Mouse (Mus musculus) liver, postnatal 0 days (tissue): ENCODE data around the gene Snx5. TPM values are rescaled to one million over a fixed set of nuclear protein-coding genes. Genes with fewer than 3 reads are reported as not detected.

Experiments used
- ATAC-seq: fragments of 200-750 bp; cut with Nextera tagmentation; 2 replicates; pipeline ENCODE4 v1.8.0; 2017; ENCODE audit warnings: mild to moderate bottlenecking, moderate library complexity
- DNase-seq: peaks from one replicate; pipeline ENCODE4 v3.0.0-alpha.2; 2016
- H3K27ac ChIP-seq: fragments of 300-500 bp; sonication (generic); 2 replicates; pipeline ENCODE4 v1.5.1; 2014; ENCODE audit warnings: antibody characterized with exemption, moderate library complexity, mild to moderate bottlenecking, low read depth
- H3K27me3 ChIP-seq: fragments of 300-500 bp; sonication (generic); 2 replicates; pipeline ENCODE4 v1.6.1; 2014; ENCODE audit warnings: low read length, control low read depth, mixed read lengths; ENCODE audit not compliant: insufficient read depth
- H3K36me3 ChIP-seq: fragments of 300-500 bp; sonication (generic); replicated peaks from 2 replicates; pipeline ENCODE4 v1.6.1; 2014; ENCODE audit warnings: mild to moderate bottlenecking, control low read depth, low read length, moderate library complexity, mixed read lengths; ENCODE audit not compliant: insufficient read depth
- H3K4me1 ChIP-seq: fragments of 300-500 bp; sonication (generic); 2 replicates; pipeline ENCODE4 v1.6.1; 2014; ENCODE audit warnings: antibody characterized with exemption, mild to moderate bottlenecking, control low read depth; ENCODE audit not compliant: insufficient read depth
- H3K4me2 ChIP-seq: fragments of 300-500 bp; sonication (generic); 2 replicates; pipeline ENCODE4 v1.6.1; 2014; ENCODE audit warnings: low read depth, mild to moderate bottlenecking, low read length, moderate library complexity, mixed read lengths
- H3K4me3 ChIP-seq: fragments of 300-500 bp; sonication (generic); 2 replicates; pipeline ENCODE4 v1.5.1; 2014; ENCODE audit warnings: low read depth, low read length
- H3K9ac ChIP-seq: fragments of 300-500 bp; sonication (generic); replicated peaks from 2 replicates; pipeline ENCODE4 v1.6.1; 2014; ENCODE audit warnings: mild to moderate bottlenecking, moderate library complexity
- H3K9me3 ChIP-seq: fragments of 300-500 bp; sonication (generic); 2 replicates; pipeline ENCODE4 v1.6.1; 2016; ENCODE audit warnings: mild to moderate bottlenecking, control low read depth, low read length, mixed read lengths
- CTCF ChIP-seq: sonication (generic); IDR thresholded peaks from 2 replicates; pipeline ENCODE4 v1.5.1; 2016; ENCODE audit warnings: antibody characterized with exemption, low read depth
- EP300 ChIP-seq: IDR thresholded peaks from 2 replicates; pipeline ENCODE4 v1.6.1; 2016; ENCODE audit warnings: antibody characterized with exemption, low read depth, mild to moderate bottlenecking
- WGBS: fragments of 180-500 bp; shearing (Covaris S2); extraction: QIAGEN DNeasy Blood & Tissue Kit; methylation state at CpG from one replicate; pipeline ENCODE4 v1.1.7; 2014; ENCODE audit not compliant: insufficient replicate concordance; 5-methylcytosine and 5-hydroxymethylcytosine counted together
- polyA plus RNA-seq: library from polyadenylated mRNA; unstranded; fragments of >200 nt; fragmentation: Nextera tagmentation; extraction: Ambion mirVana; gene quantifications from 2 replicates; pipeline ENCODE4 v1.2.1, GENCODE M21; 2015

Gene Snx5
- polyA plus RNA-seq, 1 experiment from 2014 or later: 47.9 TPM

- Histone ChIP-seq H3K9me3 (no peaks in the 10 kb centered on the region; the same call in 1 of the 2 replicates), H3K9ac (peak overlapping the region; percentile 41; the same call in 1 of the 2 replicates), H3K4me2 (peak overlapping the region; percentile 61), H3K27me3 (no peaks in the 10 kb centered on the region), H3K27ac (peak overlapping the region; percentile 78), H3K4me1 (peaks cover 10% of the 10 kb centered on the region), H3K36me3 (no peaks in the 10 kb centered on the region), H3K4me3 (peak overlapping the region; percentile 25; the same call in 1 of the 2 replicates)
- 46% methylated on average over 12 of the region's 12 CpGs for WGBS
- peak; percentile 47 for DNase-seq
- TF ChIP-seq CTCF (no peak), EP300 (no peak)
- ATAC-seq: peak; percentile 90
These were observed 46.4 kb downstream of the Snx5 start for GRCm38 (mm10) chr2:144224351-144224750.

- H3K4me2 ChIP-seq: no peak overlapping the region
- no peaks in the 10 kb centered on the region for H3K9me3 ChIP-seq
- no peaks in the 10 kb centered on the region for H3K36me3 ChIP-seq
- WGBS: 73% methylated on average over 9 of the region's 9 CpGs
- H3K27me3 ChIP-seq: no peaks in the 10 kb centered on the region
- TF ChIP-seq CTCF: no peak
- no peak for TF ChIP-seq EP300
- DNase-seq: no peak
- H3K4me3 ChIP-seq: no peak overlapping the region
- H3K4me1 ChIP-seq: peaks cover 7% of the 10 kb centered on the region
- no peak overlapping the region for H3K27ac ChIP-seq
- no peak for ATAC-seq
- no peak overlapping the region for H3K9ac ChIP-seq
These were observed 55.1 kb downstream of the Snx5 start for GRCm38 (mm10) chr2:144215601-144216000.

GRCm38 (mm10) chr2:144215195-144215594, 55.5 kb downstream of the Snx5 start:
- H3K27ac ChIP-seq: peak overlapping the region; percentile 44; the same call in 1 of the 2 replicates
- H3K4me3 ChIP-seq: no peak overlapping the region
- H3K9ac ChIP-seq: no peak overlapping the region; the same call in 1 of the 2 replicates
- no peaks in the 10 kb centered on the region for H3K36me3 ChIP-seq
- no peak overlapping the region for H3K4me2 ChIP-seq
- TF ChIP-seq CTCF (no peak), EP300 (no peak)
- H3K4me1 ChIP-seq: peaks cover 7% of the 10 kb centered on the region
- H3K27me3 ChIP-seq: no peaks in the 10 kb centered on the region
- no peak for ATAC-seq
- no peak for DNase-seq
- 30% methylated on average over 7 of the region's 7 CpGs for WGBS
- no peaks in the 10 kb centered on the region for H3K9me3 ChIP-seq

- H3K36me3 ChIP-seq: no peaks in the 10 kb centered on the region
- ATAC-seq (peak; percentile 52), DNase-seq (no peak)
- no peak overlapping the region for H3K4me2 ChIP-seq
- peak overlapping the region; percentile 44; the same call in 1 of the 2 replicates for H3K27ac ChIP-seq
- H3K9ac ChIP-seq: no peak overlapping the region
- H3K4me3 ChIP-seq: no peak overlapping the region
- no peak for TF ChIP-seq EP300
- TF ChIP-seq CTCF: peak; percentile 59
- peaks cover 7% of the 10 kb centered on the region for H3K4me1 ChIP-seq
- H3K9me3 ChIP-seq: no peaks in the 10 kb centered on the region
- H3K27me3 ChIP-seq: no peaks in the 10 kb centered on the region
- 65% methylated on average over 9 of the region's 9 CpGs for WGBS
These were observed 56.1 kb downstream of the Snx5 start for GRCm38 (mm10) chr2:144214508-144215185.

- 59% methylated on average over 6 of the region's 6 CpGs for WGBS
- no peaks in the 10 kb centered on the region for H3K36me3 ChIP-seq
- peak; percentile 63 for ATAC-seq
These were observed 56.9 kb downstream of the Snx5 start for GRCm38 (mm10) chr2:144213803-144214202.

GRCm38 (mm10) chr2:144209425-144209824, 61.3 kb downstream of the Snx5 start:
- ATAC-seq: no peak
- Histone ChIP-seq H3K36me3 (no peaks in the 10 kb centered on the region), H3K4me1 (no peaks in the 10 kb centered on the region; the same call in 1 of the 2 replicates), H3K4me2 (no peak overlapping the region), H3K4me3 (no peak overlapping the region), H3K9me3 (no peaks in the 10 kb centered on the region), H3K27me3 (no peaks in the 10 kb centered on the region), H3K27ac (no peak overlapping the region), H3K9ac (no peak overlapping the region)
- WGBS: 72% methylated on average over 3 of the region's 3 CpGs
- TF ChIP-seq CTCF (no peak), EP300 (no peak)
- no peak for DNase-seq

More at GRCm38 (mm10) chr2:144213803-144214202, 56.9 kb downstream of the Snx5 start:
- Histone ChIP-seq H3K4me1 (peaks cover 7% of the 10 kb centered on the region), H3K4me2 (no peak overlapping the region), H3K27me3 (no peaks in the 10 kb centered on the region), H3K4me3 (no peak overlapping the region), H3K27ac (no peak overlapping the region), H3K9me3 (no peaks in the 10 kb centered on the region), H3K9ac (no peak overlapping the region)
- 0 out of 2 replicates have a peak, but pooled peaks have one; percentile 11 for TF ChIP-seq CTCF
- TF ChIP-seq EP300: no peak
- DNase-seq: no peak
